Mouse (Mus musculus) stomach, embryonic 15.5 days (tissue): ENCODE measurements at regions not wholly inside any gene's neighbourhood (a gene's known extent, or its start where the extent isn't known, plus 50 kb on each side); places are given as distances from the start of the nearest gene placed in this dataset.

Experiments used
- ATAC-seq: fragments of 200-750 bp; cut with Nextera tagmentation; 2 replicates; pipeline ENCODE4 v1.8.0; 2017; ENCODE audit warnings: low read depth, moderate number of reproducible peaks, moderate TSS enrichment; ENCODE audit not compliant: insufficient read depth, low FRiP score
- H3K27ac ChIP-seq: fragments of 300-500 bp; sonication (generic); 2 replicates; pipeline ENCODE4 v1.5.1; 2015; ENCODE audit warnings: mild to moderate bottlenecking, inconsistent platforms
- H3K27me3 ChIP-seq: fragments of 300-500 bp; sonication (generic); replicated peaks from 2 replicates; pipeline ENCODE4 v1.6.1; 2015; ENCODE audit warnings: inconsistent platforms
- H3K36me3 ChIP-seq: fragments of 300-500 bp; sonication (generic); 2 replicates; pipeline ENCODE4 v1.6.1; 2015; ENCODE audit warnings: inconsistent platforms
- H3K4me1 ChIP-seq: fragments of 300-500 bp; sonication (generic); 2 replicates; pipeline ENCODE4 v1.6.1; 2015; ENCODE audit warnings: inconsistent platforms
- H3K4me2 ChIP-seq: fragments of 300-500 bp; sonication (generic); 2 replicates; pipeline ENCODE4 v1.6.1; 2015; ENCODE audit warnings: mild to moderate bottlenecking, inconsistent platforms
- H3K4me3 ChIP-seq: fragments of 300-500 bp; sonication (generic); replicated peaks from 2 replicates; pipeline ENCODE4 v1.5.1; 2015; ENCODE audit warnings: inconsistent platforms
- H3K9ac ChIP-seq: fragments of 300-500 bp; sonication (generic); 2 replicates; pipeline ENCODE4 v1.6.1; 2015; ENCODE audit warnings: inconsistent platforms
- H3K9me3 ChIP-seq: fragments of 300-500 bp; sonication (generic); 2 replicates; pipeline ENCODE4 v1.6.1; 2016; ENCODE audit warnings: inconsistent platforms
- WGBS: fragments of 180-500 bp; shearing (Covaris S2); methylation state at CpG from one replicate; pipeline ENCODE4 v1.1.7; 2015; 5-methylcytosine and 5-hydroxymethylcytosine counted together

GRCm38 (mm10) chr8:9029156-9029555, 338.8 kb upstream of the Arglu1 start:
- Histone ChIP-seq H3K9me3 (no peaks in the 10 kb centered on the region), H3K4me1 (no peaks in the 10 kb centered on the region), H3K4me2 (no peak overlapping the region), H3K36me3 (no peaks in the 10 kb centered on the region), H3K4me3 (no peak overlapping the region), H3K27me3 (no peaks in the 10 kb centered on the region), H3K27ac (no peak overlapping the region), H3K9ac (no peak overlapping the region)
- WGBS, result 71% methylated on average over 4 of the region's 4 CpGs
- ATAC-seq, result no peak

GRCm38 (mm10) chr8:9027672-9028071, 337.4 kb upstream of the Arglu1 start:
- no peaks in the 10 kb centered on the region for H3K4me1 ChIP-seq
- 72% methylated on average over 4 of the region's 4 CpGs for WGBS
- no peak for ATAC-seq

GRCm38 (mm10) chr8:9025872-9026271, 335.6 kb upstream of the Arglu1 start:
- H3K9ac ChIP-seq, result no peak overlapping the region
- no peak overlapping the region for H3K4me2 ChIP-seq
- no peak for ATAC-seq
- H3K36me3 ChIP-seq, result no peaks in the 10 kb centered on the region
- H3K27me3 ChIP-seq, result no peaks in the 10 kb centered on the region
- H3K4me1 ChIP-seq, result no peaks in the 10 kb centered on the region
- 66% methylated on average over 3 of the region's 3 CpGs for WGBS
- no peak overlapping the region for H3K27ac ChIP-seq
- H3K4me3 ChIP-seq, result no peak overlapping the region
- no peaks in the 10 kb centered on the region for H3K9me3 ChIP-seq

More at GRCm38 (mm10) chr8:9027672-9028071, 337.4 kb upstream of the Arglu1 start:
- no peak overlapping the region for H3K9ac ChIP-seq
- H3K4me3 ChIP-seq, result no peak overlapping the region
- H3K27ac ChIP-seq, result no peak overlapping the region
- H3K27me3 ChIP-seq, result no peaks in the 10 kb centered on the region
- H3K4me2 ChIP-seq, result no peak overlapping the region
- no peaks in the 10 kb centered on the region for H3K36me3 ChIP-seq
- no peaks in the 10 kb centered on the region for H3K9me3 ChIP-seq

GRCm38 (mm10) chr8:9025378-9025777, 335.1 kb upstream of the Arglu1 start:
- Histone ChIP-seq H3K9ac (no peak overlapping the region), H3K4me1 (no peaks in the 10 kb centered on the region), H3K9me3 (no peaks in the 10 kb centered on the region), H3K4me3 (no peak overlapping the region), H3K4me2 (no peak overlapping the region), H3K36me3 (no peaks in the 10 kb centered on the region), H3K27me3 (no peaks in the 10 kb centered on the region), H3K27ac (no peak overlapping the region)
- ATAC-seq, result no peak
- WGBS, result 51% methylated on average over 3 of the region's 3 CpGs

- H3K27ac ChIP-seq, result no peak overlapping the region
- H3K4me2 ChIP-seq, result no peak overlapping the region
- H3K9ac ChIP-seq, result no peak overlapping the region
- no peaks in the 10 kb centered on the region for H3K36me3 ChIP-seq
- H3K4me3 ChIP-seq, result no peak overlapping the region
- ATAC-seq, result no peak
- H3K27me3 ChIP-seq, result no peaks in the 10 kb centered on the region
- WGBS, result 86% methylated on average over 2 of the region's 2 CpGs
- no peaks in the 10 kb centered on the region for H3K9me3 ChIP-seq
- no peaks in the 10 kb centered on the region for H3K4me1 ChIP-seq
Observed at GRCm38 (mm10) chr8:9020744-9021143, 330.4 kb upstream of the Arglu1 start.

GRCm38 (mm10) chr8:9020180-9020579, 329.9 kb upstream of the Arglu1 start:
- WGBS, result 85% methylated on average over 3 of the region's 3 CpGs

GRCm38 (mm10) chr8:9011785-9012510, 321.6 kb upstream of the Arglu1 start:
- H3K4me2 ChIP-seq, result no peak overlapping the region
- WGBS, result 43% methylated on average over 3 of the region's 3 CpGs
- no peaks in the 10 kb centered on the region for H3K4me1 ChIP-seq
- H3K27ac ChIP-seq, result no peak overlapping the region
- no peaks in the 10 kb centered on the region for H3K9me3 ChIP-seq
- no peaks in the 10 kb centered on the region for H3K27me3 ChIP-seq
- no peaks in the 10 kb centered on the region for H3K36me3 ChIP-seq
- H3K4me3 ChIP-seq, result no peak overlapping the region
- H3K9ac ChIP-seq, result no peak overlapping the region
- no peak for ATAC-seq

More at GRCm38 (mm10) chr8:9020180-9020579, 329.9 kb upstream of the Arglu1 start:
- ATAC-seq, result no peak
- Histone ChIP-seq H3K36me3 (no peaks in the 10 kb centered on the region), H3K4me2 (no peak overlapping the region), H3K27ac (no peak overlapping the region), H3K9ac (no peak overlapping the region), H3K4me3 (no peak overlapping the region), H3K9me3 (no peaks in the 10 kb centered on the region), H3K4me1 (no peaks in the 10 kb centered on the region), H3K27me3 (no peaks in the 10 kb centered on the region)

- 70% methylated on average over 11 of the region's 11 CpGs for WGBS
Observed at GRCm38 (mm10) chr8:9008006-9008780, 317.9 kb upstream of the Arglu1 start.

GRCm38 (mm10) chr8:8999914-9000313, 309.6 kb upstream of the Arglu1 start:
- Histone ChIP-seq H3K4me1 (no peaks in the 10 kb centered on the region), H3K36me3 (no peaks in the 10 kb centered on the region)
- WGBS, result 85% methylated on average over 5 of the region's 5 CpGs

More at GRCm38 (mm10) chr8:9008006-9008780, 317.9 kb upstream of the Arglu1 start:
- Histone ChIP-seq H3K27ac (no peak overlapping the region), H3K9ac (no peak overlapping the region), H3K9me3 (no peaks in the 10 kb centered on the region), H3K36me3 (no peaks in the 10 kb centered on the region), H3K4me3 (no peak overlapping the region), H3K27me3 (no peaks in the 10 kb centered on the region), H3K4me2 (no peak overlapping the region), H3K4me1 (no peaks in the 10 kb centered on the region)
- ATAC-seq, result no peak

GRCm38 (mm10) chr8:8997621-8998020, 307.3 kb upstream of the Arglu1 start:
- no peak overlapping the region for H3K4me3 ChIP-seq
- 78% methylated on average over 7 of the region's 7 CpGs for WGBS
- no peak overlapping the region for H3K9ac ChIP-seq
- H3K27ac ChIP-seq, result no peak overlapping the region
- ATAC-seq, result no peak
- H3K4me2 ChIP-seq, result no peak overlapping the region
- no peaks in the 10 kb centered on the region for H3K36me3 ChIP-seq
- no peaks in the 10 kb centered on the region for H3K27me3 ChIP-seq
- no peaks in the 10 kb centered on the region for H3K9me3 ChIP-seq
- peaks cover 5% of the 10 kb centered on the region for H3K4me1 ChIP-seq

More at GRCm38 (mm10) chr8:8999914-9000313, 309.6 kb upstream of the Arglu1 start:
- Histone ChIP-seq H3K9ac (no peak overlapping the region), H3K4me3 (no peak overlapping the region), H3K27ac (no peak overlapping the region), H3K27me3 (no peaks in the 10 kb centered on the region), H3K4me2 (no peak overlapping the region), H3K9me3 (no peaks in the 10 kb centered on the region)
- ATAC-seq, result no peak

- Histone ChIP-seq H3K4me1 (peaks cover 11% of the 10 kb centered on the region), H3K4me3 (peak overlapping the region; percentile 16), H3K36me3 (no peaks in the 10 kb centered on the region), H3K4me2 (peak overlapping the region; percentile 57), H3K9me3 (no peaks in the 10 kb centered on the region), H3K9ac (no peak overlapping the region), H3K27ac (peak overlapping the region; percentile 33; the same call in 1 of the 2 replicates), H3K27me3 (no peaks in the 10 kb centered on the region)
- peak; percentile 75; the same call in 1 of the 2 replicates for ATAC-seq
- WGBS, result 5% methylated on average over 17 of the region's 17 CpGs
Observed at GRCm38 (mm10) chr8:8994596-8995189, 304.4 kb upstream of the Arglu1 start.

- Histone ChIP-seq H3K9ac (no peak overlapping the region), H3K4me3 (no peak overlapping the region), H3K27me3 (no peaks in the 10 kb centered on the region), H3K36me3 (no peaks in the 10 kb centered on the region), H3K27ac (peak overlapping the region; percentile 33; the same call in 1 of the 2 replicates), H3K9me3 (no peaks in the 10 kb centered on the region), H3K4me2 (no peak overlapping the region; the same call in 1 of the 2 replicates), H3K4me1 (peaks cover 11% of the 10 kb centered on the region)
- ATAC-seq, result no peak
- WGBS, result 32% methylated on average over 7 of the region's 7 CpGs
Observed at GRCm38 (mm10) chr8:8994008-8994407, 303.7 kb upstream of the Arglu1 start.
